Mouse (Mus musculus): ENCODE measurements around the gene Acox3.

The Acox3 gene

DNA sequence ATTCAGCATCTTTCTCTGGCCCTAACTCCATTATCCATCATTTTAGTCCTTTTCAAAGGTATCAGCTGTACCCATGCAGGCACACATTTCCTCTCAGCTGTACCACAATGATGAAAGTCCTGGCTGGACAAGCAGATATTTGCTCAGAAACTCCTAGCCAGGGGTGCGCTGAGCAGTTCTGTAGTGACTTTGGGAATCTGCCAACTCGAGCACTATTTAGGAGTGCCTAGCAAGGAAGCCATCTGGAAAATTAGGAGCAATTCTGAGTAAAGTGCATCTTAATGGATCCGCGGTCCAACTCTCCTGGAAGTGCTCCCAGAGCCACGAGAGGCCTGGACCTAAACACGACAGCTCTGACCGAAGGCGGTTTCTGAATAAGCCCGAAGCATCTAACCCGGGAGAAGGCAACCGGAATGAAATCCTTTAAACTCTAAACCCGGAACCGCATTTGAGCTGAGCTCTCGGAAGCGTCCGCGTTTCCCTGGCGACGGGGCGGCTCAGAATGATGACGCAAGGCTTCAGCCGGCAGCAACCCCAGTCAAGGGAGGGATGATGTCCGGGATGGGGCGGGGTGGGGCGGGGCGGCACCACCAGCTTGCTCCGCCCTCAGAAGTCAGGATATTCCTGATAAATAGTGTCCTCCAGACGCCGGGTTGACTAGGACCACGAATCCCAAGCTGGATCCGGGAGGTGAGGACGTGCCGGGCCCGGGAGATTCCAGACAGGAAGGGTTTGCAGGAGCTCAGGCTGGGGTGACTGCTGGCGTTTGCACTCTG, at the start of gene Acox3:
Acox3 (plus strand) TSS at position 596 of the 776 bp plus-strand sequence.
- DNase-seq (ENCODE audit: low spot score): peak; percentile 96

DNA sequence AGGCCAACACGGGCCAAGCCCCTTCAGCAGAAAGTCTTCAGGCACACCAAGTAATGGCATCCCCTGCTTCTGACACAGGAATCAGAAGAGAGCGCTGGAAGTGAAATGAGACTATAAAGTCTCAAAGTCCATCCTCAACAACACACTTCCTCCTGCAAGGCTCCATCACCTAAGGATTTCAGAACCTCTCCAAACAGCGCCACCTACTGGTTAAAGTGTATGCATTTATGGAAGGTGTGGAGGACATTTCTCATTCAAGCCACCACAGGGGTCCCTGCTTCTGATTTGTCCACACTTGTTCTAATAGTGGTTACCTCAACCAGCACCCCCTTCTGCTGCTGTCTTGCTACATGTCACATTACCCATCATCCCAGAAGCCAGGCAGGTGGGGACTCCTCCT, 46.6 kb upstream of the Acox3 start:
- DNase-seq (ENCODE audit: low spot score): peak; percentile 56

DNA sequence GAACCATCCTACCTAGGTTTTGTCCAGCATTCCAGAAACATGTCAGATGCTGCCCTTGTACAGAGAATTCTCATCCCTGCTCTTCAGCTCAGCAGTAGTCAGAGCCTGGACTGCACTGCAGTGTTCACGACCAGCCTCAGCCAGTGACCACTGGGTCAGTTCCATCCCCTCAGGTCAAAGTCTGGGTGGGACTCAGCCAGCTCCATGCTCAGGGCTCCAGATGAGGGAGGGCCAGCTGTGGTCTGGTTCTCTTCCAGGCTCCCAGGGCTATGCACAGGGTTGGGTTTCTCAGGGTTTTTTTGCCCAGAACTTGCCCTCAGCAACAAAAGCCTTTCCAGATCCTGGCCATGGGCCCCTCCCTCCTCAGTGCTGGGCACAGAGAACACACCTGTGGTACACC, 45.4 kb upstream of the Acox3 start:
- no peak for DNase-seq (ENCODE audit: low spot score)

DNA sequence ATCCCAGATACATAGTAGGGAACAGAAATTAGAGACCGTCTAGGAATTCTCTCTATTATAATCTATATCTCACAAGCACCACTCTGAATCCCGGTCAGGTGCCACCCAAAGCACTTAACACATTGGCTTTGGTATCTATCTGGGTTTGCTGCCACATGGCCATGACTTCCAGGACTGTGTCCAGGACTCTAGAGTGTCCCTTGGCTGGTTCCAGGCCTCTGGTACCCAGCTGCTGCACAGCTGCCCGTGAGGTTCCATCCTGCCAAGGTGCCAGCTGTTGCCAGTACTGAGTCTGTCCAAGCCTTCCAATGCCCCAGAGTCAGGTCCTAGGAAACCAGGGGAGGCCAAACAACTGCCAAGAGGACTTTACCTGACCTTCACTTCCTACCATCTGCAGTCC, 44.8 kb upstream of the Acox3 start:
- DNase-seq (ENCODE audit: low spot score): no peak

DNA sequence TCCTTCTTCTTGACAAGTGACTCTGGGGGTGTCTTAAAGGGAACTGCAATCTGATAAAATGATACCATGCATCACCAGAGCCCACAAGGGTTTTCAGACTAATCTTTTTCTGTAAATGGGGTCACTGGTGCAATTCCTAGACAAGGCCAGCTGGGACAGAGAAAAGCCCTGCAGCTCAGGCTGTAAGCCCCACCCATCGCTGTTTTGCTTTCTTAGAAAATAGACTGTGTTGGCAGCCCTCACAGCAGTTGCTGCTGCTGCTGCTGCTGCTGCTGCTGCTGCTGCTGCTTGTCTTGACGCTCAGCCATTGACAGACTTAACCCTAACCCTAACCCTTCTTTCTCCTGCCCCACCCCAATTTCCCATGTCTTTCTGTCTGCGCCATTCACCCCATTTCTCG, 43.3 kb upstream of the Acox3 start:
- peak; percentile 37 for DNase-seq (ENCODE audit: low spot score)

DNA sequence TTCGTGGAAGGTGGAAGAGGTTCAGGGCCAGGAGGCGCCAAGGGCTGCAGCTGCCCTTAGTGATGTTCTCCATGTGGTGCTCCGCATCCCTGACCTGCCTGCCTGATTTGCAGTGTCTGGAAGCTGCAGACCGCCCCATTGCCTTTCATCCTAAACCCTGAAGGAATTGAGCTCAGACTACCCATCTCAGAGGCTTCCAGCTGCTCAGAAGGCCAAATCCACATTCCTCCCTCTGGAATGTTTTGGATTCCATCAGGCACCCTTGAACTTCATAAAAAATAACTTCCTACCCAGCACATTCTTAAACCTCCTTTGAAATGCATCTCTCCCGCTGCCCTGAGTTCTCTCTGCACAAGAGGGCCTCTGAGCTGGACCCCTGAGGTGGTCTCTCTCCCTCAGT, 42.3 kb upstream of the Acox3 start:
- DNase-seq (ENCODE audit: low spot score): no peak

DNA sequence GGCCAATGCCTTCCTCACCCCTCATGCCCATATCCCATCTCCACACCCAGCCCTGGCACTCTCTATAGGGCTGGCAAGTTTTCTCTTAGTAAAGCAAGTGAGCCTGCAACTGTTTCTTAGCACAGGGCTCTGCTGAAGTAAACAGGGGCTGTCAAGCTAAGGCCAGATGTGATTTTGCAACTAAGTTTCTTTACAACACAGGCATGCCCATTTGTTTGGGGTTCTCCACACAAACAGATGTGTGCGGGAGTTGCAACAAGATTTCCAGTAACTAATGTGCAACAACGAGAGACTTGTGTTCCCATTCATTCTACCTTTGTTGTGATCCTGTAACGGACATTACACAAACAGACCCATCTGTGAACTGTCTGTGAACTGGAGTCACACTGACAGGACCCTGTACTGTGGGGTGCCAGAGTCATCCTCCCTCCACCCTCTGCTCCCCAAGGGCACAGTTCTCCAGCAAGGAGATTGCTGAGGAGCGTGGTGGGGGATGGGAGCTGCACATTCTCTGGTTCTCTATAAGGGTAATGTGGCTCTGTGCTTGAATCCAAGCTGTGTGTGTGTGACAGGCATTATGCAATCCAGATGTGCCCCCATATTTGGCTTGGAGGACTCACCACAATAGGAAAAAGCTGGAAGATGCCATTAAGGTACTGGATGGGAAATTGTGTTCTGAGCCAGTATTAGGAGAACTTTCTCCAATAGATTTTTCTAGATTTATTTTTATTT, 41.6 kb upstream of the Acox3 start:
- DNase-seq (ENCODE audit: low spot score): no peak

DNA sequence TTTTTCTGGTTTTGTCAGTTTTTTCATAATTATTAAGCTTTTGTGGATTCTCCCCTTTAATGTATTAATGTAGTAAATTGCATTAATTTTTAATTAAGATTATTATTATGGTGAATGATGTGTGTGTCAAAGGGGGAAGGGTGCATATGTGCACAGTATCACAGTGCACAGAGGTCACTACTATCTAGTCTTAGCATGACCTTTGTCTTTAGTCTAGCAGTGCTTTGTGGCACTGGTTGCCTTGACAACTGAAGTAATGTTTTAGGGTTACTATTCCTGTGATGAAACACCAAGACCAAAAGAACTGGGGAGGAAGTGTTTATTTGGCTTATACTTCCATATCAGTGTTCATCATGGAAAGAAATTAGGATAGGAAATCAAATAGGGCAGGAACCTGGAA, 36.7 kb upstream of the Acox3 start:
- no peak for DNase-seq (ENCODE audit: low spot score)

DNA sequence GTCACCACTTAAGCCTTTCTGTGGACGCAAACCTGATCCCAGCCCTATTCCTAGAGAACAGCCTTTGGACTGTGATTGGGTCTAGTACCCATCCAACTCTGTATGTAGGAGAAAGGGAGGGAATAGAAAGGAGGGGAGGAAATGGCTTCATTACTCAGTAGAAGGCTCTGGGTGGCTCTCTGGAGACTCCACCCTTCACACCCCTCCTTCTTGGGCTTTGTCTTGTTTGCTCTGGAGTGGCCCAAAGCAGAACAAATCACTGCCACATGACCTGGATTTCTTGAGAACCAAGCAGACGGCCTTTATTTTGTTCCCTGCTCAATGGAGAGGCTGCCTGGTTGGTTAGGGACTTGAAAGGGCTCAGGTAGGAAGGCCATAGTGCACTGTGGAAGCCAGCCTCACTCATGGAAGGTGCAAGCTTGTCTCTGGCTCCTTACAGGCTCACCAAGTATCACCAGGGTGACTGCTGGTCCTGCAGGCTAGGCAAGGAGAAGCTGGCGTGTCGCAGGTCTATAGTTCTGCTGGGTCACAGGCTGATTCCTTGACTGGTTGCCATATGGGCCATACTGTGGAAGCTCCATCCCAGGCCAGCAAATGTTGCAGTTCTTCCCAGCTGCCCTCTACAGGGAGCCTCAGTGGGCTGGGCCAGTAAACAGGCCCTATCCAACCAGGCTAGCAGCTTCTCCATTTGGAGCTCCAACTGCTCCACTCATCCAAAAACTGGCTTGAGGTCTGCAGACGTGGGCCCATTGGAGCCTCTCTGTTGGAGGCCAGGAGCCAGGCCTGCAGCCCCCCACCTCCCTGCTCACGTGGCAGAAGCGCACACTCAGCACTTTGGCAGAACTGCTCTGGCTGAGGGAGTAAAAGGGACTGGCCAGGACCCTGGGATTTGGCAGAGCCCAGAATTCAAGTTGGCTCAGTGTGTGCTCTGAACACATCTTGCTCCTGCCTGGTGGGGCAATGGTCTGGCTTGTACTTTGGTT, 30.7 kb upstream of the Acox3 start:
- peak; percentile 32 for DNase-seq (ENCODE audit: low spot score)

DNA sequence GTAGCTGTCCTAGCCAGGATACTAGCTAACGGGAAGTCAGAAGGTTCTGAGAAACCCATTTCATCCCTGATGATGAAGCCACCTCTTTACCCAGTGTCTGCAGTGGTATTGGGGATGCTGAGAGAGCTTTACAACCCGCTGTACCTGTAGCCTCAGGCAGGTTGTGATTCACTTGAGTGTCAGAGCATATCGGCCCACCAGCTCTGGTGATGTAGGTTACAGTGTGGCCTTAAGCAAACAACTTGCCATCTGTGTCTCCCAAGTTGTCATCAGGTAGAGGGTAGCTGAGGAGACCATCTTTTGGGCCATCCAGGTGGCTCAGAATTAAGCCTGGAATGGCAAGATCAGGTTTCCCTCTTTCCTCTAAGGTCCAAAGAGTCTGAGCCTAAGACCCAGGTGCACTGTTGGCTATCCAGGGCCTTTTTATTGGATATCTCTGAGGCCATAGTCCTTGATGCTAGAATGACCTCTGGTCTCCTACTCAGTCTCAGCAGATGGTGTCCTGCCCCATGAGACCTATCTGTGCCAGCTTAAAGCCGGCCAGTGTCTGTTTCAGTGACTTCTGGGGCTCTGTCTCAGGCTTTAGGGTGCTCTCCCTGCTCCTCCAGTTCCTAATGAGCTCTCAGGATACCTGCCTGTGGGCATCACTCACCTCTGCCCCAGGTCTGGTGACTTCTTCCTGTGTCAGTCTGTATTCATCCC, 29.9 kb upstream of the Acox3 start:
- no peak for DNase-seq (ENCODE audit: low spot score)

DNA sequence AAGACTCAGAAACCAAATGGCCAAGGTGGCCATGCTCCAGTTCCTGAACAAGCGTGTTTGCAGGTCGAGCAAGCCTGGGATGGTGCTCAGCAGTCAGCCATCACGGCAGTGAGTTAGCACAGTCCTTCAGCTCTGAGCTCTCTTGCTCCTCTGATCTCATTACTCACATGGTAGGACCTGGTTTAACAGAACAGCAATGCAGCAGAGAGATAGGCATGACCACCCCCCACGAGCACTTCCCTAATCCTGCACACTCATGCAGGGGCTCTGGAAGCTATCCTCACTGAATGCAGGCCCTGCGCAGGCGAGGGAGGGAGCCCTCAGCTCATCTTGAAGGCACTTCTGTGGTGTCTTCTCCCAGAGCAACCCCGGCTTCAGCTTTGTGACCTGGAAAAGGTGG, 26.4 kb upstream of the Acox3 start:
- no peak for DNase-seq (ENCODE audit: low spot score)

DNA sequence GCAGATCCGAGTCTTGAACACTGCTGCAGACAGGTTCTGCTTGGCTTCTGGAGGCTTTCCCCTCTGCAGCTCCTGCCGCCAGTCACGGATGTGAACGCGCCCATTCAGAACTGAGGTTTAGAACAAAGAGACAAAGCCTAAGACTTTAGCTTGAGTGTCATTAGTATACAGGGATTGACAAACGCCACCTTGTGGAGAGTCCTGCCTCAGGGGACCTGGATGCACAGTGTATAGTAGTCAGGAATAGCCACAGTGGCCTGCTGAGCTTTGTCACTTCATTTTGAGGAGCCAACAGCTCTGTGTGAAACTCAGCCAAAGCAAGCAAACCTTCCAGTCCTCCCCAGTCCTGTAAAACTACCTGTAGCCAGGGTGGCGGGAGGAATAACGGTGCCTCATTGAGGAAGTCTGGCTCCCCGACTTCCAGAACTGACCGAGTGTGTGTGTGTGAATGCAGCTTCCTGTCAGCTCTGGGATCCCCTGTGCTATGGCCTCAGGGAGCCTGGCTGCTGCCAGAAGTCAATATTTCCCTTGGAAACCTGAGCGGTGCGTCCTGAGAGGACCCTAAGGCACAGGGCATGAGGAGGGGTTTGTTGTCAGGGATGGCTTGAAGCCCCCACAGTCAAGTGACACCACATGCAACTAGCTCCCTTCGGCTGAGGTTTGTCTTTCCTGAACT, 24.8 kb upstream of the Acox3 start:
- DNase-seq (ENCODE audit: low spot score): peak; percentile 57

DNA sequence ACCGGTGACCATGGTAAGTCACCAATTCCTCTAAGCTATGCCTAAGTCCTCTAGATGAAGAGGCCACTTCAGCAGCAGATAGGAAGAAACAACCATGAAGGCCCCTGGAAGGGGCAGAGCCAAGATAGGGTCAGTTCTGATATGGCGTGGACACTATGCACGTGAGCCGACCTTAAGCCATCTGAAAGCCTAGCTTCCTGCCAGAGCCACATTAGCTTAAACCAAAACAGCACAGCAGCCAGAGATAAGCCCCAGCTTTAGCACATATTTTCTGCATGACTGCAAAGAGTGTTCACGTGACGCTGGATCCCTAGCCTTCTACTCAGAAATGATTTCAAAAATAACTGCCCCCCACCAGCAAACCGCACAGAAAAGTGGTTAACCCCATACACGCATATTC, 23.4 kb upstream of the Acox3 start:
- DNase-seq (ENCODE audit: low spot score): no peak

DNA sequence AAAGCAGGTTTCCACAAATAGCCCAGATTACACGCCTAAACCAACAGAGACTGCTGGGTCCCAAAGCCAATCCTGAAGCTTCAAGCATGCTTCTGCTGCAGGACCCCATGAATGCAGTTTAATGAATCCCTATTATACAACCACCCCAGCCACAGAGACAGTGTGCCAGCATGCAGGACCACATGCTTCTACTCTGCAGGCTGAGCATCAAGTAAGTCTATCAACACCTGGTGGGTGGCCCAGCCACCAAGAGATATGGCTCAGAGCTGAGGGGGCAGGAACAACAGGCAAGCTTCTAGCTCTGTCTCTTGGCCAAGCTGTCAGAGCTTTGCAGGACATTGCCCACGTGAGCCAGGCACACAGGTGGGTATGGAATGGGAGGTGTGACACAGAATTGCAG, 20.2 kb upstream of the Acox3 start:
- no peak for DNase-seq (ENCODE audit: low spot score)

DNA sequence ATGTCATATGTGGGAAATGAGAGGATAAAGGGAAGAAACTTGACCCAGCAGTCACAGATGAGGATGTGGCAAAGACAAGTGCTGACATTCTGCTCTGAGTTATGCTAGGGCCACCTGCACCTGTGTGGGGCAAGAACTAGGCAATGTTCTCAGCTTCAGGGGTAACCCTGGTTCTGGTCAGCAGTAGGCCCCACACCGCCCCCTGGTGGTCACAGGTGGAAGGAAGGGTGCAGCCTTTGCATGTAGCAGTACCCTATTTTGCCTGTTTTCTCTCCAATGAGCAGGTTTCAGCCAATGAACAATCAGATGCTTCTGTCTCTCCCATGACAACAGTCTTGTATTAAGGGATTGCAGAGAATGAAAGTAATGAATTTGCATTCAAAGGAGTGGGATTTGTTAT, 19.4 kb upstream of the Acox3 start:
- DNase-seq (ENCODE audit: low spot score): peak; percentile 86

DNA sequence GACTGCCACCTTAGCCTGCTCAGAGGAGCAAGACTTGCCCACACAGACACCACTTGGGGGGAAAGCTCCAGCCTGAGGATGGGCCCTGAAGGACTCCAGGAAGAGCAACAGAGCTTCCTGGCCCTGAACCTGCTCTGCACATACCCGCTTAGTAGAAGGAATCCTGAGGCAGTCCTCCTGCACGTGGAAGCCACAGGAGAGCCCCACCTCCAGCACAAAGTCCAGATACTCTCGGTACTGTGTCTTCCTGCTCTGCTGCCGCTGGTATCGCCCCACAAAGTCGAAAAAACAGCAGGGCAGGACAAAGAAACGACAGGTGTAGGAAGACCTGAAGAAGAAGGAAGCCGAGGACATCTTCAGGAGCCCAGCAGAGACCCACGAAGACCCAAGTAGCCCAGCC, 17.6 kb upstream of the Acox3 start:
- no peak for DNase-seq (ENCODE audit: low spot score)

DNA sequence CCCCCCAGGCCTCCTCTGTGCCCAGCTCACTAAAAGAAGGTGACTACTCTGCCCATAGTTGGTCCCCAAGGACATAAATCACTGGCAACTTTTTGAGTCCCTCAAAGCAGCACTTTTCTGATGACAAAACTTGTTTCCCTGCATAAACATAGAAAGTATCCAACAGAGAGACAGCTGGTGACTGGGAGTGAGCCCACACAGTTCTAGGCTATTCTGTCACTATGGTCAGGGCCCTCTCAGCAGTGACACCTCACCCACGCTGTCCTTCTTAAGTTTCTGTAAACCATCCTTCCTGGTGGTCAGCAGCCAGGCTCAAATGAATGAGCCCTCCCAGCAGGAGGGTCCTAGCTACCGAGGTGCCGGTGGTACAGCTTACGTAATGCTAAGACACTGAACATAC, 16.2 kb upstream of the Acox3 start:
- DNase-seq (ENCODE audit: low spot score): no peak

DNA sequence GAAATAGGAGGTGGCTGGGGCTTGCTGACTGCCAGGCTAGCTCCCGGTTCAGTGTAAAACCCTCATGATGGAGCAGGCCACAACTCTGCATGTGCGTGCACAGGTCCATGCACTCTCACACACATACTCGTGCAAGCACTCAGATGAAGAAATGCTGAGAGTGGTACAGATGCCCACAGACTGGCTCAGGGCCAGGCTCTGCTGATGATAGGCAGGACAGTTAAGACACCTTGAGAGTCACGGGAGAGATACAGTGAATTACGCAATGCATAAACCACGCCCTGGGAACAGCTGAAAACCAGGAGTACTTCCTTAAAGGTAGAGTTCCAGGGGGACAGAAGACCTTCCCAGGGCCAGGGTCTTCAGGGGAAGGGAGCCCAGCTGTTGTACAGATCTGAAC, 11.3 kb upstream of the Acox3 start:
- no peak for DNase-seq (ENCODE audit: low spot score)

DNA sequence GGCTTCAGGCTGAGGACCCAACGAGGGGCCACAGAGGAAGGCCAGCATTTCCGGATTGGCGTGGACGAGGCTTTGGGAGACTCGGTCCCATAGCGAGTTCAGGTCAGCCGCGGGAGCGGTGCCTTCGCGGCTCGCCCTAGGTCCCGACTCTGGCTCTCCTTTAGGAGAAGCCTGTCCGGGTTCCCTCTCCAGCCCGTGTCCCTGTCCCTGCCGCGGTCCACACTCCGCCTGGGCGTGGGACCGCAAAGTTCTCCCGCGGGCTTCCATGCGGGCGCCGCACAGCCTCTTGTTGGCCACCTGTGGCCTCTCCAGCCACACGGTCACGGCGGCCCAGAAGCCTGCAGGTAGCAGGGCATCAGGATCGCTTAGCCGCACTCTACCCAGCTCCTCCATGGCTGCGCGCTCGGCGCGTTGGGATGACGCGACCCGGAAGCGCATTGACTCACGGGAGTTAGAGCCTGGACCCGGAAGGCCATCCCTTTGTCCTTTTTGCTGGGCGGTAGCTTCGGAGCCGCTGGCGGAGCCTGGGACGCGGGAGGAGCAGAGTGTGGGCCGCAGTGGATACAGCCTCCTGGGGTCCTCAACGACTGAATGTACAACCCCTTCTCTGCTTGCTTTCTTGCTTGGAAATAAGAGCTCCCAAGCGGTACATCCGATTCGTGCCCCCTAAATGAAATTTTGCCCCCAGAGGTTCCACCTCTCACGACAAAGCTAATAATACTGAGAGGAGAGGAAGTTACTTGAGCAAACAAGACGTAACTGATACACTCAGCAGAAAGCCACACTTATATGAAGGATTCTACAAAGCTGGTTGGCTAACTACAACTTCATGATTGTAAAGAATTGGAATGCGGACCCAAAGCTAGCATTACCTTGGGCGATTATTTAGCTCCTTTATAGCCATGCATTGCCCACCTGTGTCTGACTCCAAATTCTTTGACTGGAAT, 7.9 kb upstream of the Acox3 start, which contains the start of gene Trmt44:
Trmt44 (minus strand) TSS at position 418 of the 947 bp plus-strand sequence.
- DNase-seq (ENCODE audit: low spot score): peak; percentile 95

DNA sequence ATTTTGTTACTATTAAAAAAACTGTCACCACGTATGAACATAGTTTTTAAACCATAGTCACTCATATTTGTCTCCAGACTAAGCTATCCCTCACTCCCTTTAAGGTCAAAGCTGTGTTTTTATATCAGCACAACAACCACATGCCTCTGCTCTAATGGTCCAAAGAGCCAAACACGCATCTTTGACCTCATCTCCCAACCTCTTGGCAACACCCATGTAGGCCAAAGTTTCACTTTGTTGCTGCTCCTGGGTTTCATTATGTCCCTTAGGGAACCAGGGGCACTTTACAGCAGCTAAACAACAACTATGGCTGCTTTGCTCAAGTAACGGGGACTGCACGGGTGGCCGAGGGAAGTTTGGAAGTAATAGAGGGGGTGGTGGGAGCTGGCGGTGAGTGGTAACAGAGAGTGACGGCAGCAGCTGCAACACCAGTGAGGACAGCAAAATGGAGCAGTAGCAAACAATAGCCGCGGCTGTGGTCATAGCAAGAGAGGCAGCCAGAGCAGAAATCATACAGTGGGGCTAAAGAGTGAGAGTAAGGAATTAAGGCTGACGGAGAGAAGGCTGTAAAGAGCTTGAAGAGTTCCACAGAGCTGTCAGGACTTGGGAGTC, 6.3 kb upstream of the Acox3 start:
- DNase-seq (ENCODE audit: low spot score): no peak

Measured in retina, embryonic 14.5 days (tissue).